Mouse (Mus musculus): ENCODE measurements at regions not wholly inside any gene's neighbourhood (a gene's known extent, or its start where the extent isn't known, plus 50 kb on each side); places are given as distances from the start of the nearest gene placed in this dataset.

GRCm38 (mm10) chr3:41168181-41168967 lies 85.5 kb upstream of the Pgrmc2 start:
- no peak for ATAC-seq (replicated peaks; ENCODE audit: low read depth, poor library complexity, severe bottlenecking)

- no peak for ATAC-seq (replicated peaks; ENCODE audit: low read depth, poor library complexity, severe bottlenecking)
Measured at GRCm38 (mm10) chr3:41167476-41167875, 84.6 kb upstream of the Pgrmc2 start.

- ATAC-seq (replicated peaks; ENCODE audit: low read depth, poor library complexity, severe bottlenecking): no peak
Measured at GRCm38 (mm10) chr3:41164736-41165135, 81.9 kb upstream of the Pgrmc2 start.

- ATAC-seq (replicated peaks; ENCODE audit: low read depth, poor library complexity, severe bottlenecking): peak; percentile 54; the same call in 1 of the 2 replicates
Measured at GRCm38 (mm10) chr3:41163767-41164166, 80.9 kb upstream of the Pgrmc2 start.

GRCm38 (mm10) chr3:41162514-41162913 lies 79.7 kb upstream of the Pgrmc2 start:
- ATAC-seq (replicated peaks; ENCODE audit: low read depth, poor library complexity, severe bottlenecking): no peak

- 0 out of 2 replicates have a peak, but pooled peaks have one; percentile 45 for ATAC-seq (replicated peaks; ENCODE audit: low read depth, poor library complexity, severe bottlenecking)
Measured at GRCm38 (mm10) chr3:41160648-41161047, 77.8 kb upstream of the Pgrmc2 start.

- no peak for ATAC-seq (replicated peaks; ENCODE audit: low read depth, poor library complexity, severe bottlenecking)
Measured at GRCm38 (mm10) chr3:41158314-41158973, 75.6 kb upstream of the Pgrmc2 start.

GRCm38 (mm10) chr3:41157428-41157827 lies 74.6 kb upstream of the Pgrmc2 start:
- ATAC-seq (replicated peaks; ENCODE audit: low read depth, poor library complexity, severe bottlenecking): no peak

- no peak for ATAC-seq (replicated peaks; ENCODE audit: low read depth, poor library complexity, severe bottlenecking)
Measured at GRCm38 (mm10) chr3:41156562-41156961, 73.7 kb upstream of the Pgrmc2 start.

- ATAC-seq (replicated peaks; ENCODE audit: low read depth, poor library complexity, severe bottlenecking): no peak
Measured at GRCm38 (mm10) chr3:41155132-41155760, 72.4 kb upstream of the Pgrmc2 start.

GRCm38 (mm10) chr3:41154402-41154801 lies 71.6 kb upstream of the Pgrmc2 start:
- no peak for ATAC-seq (replicated peaks; ENCODE audit: low read depth, poor library complexity, severe bottlenecking)

GRCm38 (mm10) chr3:41151989-41152388 lies 69.1 kb upstream of the Pgrmc2 start:
- no peak for ATAC-seq (replicated peaks; ENCODE audit: low read depth, poor library complexity, severe bottlenecking)

GRCm38 (mm10) chr3:41140391-41140790 lies 57.5 kb upstream of the Pgrmc2 start:
- ATAC-seq (replicated peaks; ENCODE audit: low read depth, poor library complexity, severe bottlenecking): no peak

- no peak for ATAC-seq (replicated peaks; ENCODE audit: low read depth, poor library complexity, severe bottlenecking)
Measured at GRCm38 (mm10) chr3:41137931-41138330, 55.1 kb upstream of the Pgrmc2 start.

- ATAC-seq (replicated peaks; ENCODE audit: low read depth, poor library complexity, severe bottlenecking): no peak
Measured at GRCm38 (mm10) chr3:41132889-41133288, 50.0 kb upstream of the Pgrmc2 start.

All from common myeloid progenitor, adult 5-6 weeks (primary cell).